Mouse (Mus musculus) C2C12 (cell line): ENCODE data around the gene Palm2.

ENCODE experiments used
- CTCF ChIP-seq: IDR thresholded peaks from one replicate; pipeline ENCODE4 v1.5.1; 2011; ENCODE audit not compliant: control insufficient read depth, insufficient read depth, insufficient read length
- USF1 ChIP-seq: IDR thresholded peaks from one replicate; pipeline ENCODE4 v1.6.1; 2011; ENCODE audit warnings: low read depth, mild to moderate bottlenecking, control low read depth, moderate library complexity

GRCm38 (mm10) chr4:57656388-57656787, 222.3 kb downstream of the Palm2 start:
- TF ChIP-seq CTCF, result no peak
- TF ChIP-seq USF1, result no peak
